Mouse (Mus musculus) myocyte (in vitro differentiated cells): ENCODE measurements around the gene Apol7a.

Source experiments
- CEBPB ChIP-seq: IDR thresholded peaks from 2 replicates; pipeline ENCODE4 v1.6.1; 2011; ENCODE audit warnings: mild to moderate bottlenecking, moderate library complexity; ENCODE audit not compliant: poor library complexity, insufficient read depth, severe bottlenecking
- E2F4 ChIP-seq: IDR thresholded peaks from one replicate; pipeline ENCODE4 v1.6.1; 2011; ENCODE audit warnings: mild to moderate bottlenecking, control low read depth, moderate library complexity; ENCODE audit not compliant: insufficient read depth
- MAX ChIP-seq: IDR thresholded peaks from one replicate; pipeline ENCODE4 v1.6.1; 2011; ENCODE audit warnings: low read depth, mild to moderate bottlenecking, control low read depth
- MYOD1 ChIP-seq, 3 experiments: IDR thresholded peaks; one replicate each; pipeline ENCODE4 v1.6.1; 2011; ENCODE audit warnings: control low read depth in 2 of 3, low read depth in 2 of 3, mild to moderate bottlenecking in 2 of 3, moderate library complexity in 1 of 3; ENCODE audit not compliant: insufficient read length in 2 of 3, control insufficient read depth in 1 of 3
- MYOG ChIP-seq, 3 experiments: IDR thresholded peaks; one replicate each; pipeline ENCODE4 v1.6.1; 2011; ENCODE audit warnings: control low read depth in 2 of 3, low read depth in 2 of 3, mild to moderate bottlenecking in 2 of 3; ENCODE audit not compliant: insufficient read length in 2 of 3, control insufficient read depth in 1 of 3, insufficient read depth in 1 of 3
- POLR2A ChIP-seq: IDR thresholded peaks from one replicate; pipeline ENCODE4 v1.6.1; 2011; ENCODE audit warnings: low read depth, mild to moderate bottlenecking, control low read depth, moderate library complexity; ENCODE audit not compliant: insufficient read length
- POLR2AphosphoS2 ChIP-seq: IDR thresholded peaks from one replicate; pipeline ENCODE4 v1.6.1; 2011; ENCODE audit warnings: low read depth, control low read depth; ENCODE audit not compliant: insufficient read length
- REST ChIP-seq: IDR thresholded peaks from one replicate; pipeline ENCODE4 v1.6.1; 2011; ENCODE audit warnings: mild to moderate bottlenecking, control low read depth, moderate library complexity; ENCODE audit not compliant: insufficient read depth, insufficient read length
- SRF ChIP-seq: IDR thresholded peaks from one replicate; pipeline ENCODE4 v1.6.1; 2011; ENCODE audit warnings: low read depth; ENCODE audit not compliant: control insufficient read depth, insufficient read length
- TCF12 ChIP-seq: IDR thresholded peaks from one replicate; pipeline ENCODE4 v1.6.1; 2011; ENCODE audit warnings: mild to moderate bottlenecking, control low read depth; ENCODE audit not compliant: poor library complexity, insufficient read depth, severe bottlenecking
- TCF3 ChIP-seq: IDR thresholded peaks from one replicate; pipeline ENCODE4 v1.6.1; 2011; ENCODE audit warnings: low read depth, control low read depth; ENCODE audit not compliant: insufficient read length
- USF1 ChIP-seq: IDR thresholded peaks from one replicate; pipeline ENCODE4 v1.6.1; 2011; ENCODE audit warnings: low read depth, mild to moderate bottlenecking, control low read depth, moderate library complexity

- TF ChIP-seq POLR2A (no peak), USF1 (no peak), E2F4 (no peak), TCF12 (no peak), MAX (no peak), POLR2AphosphoS2 (no peak), MYOD1 (IDR thresholded peaks at IDR 0.05; ENCODE audit: control insufficient read depth in 1 of 3, insufficient read length in 2 of 3, low read depth in 2 of 3) (no peak), SRF (no peak), REST (no peak), CEBPB (no peak), TCF3 (no peak), MYOG (IDR thresholded peaks at IDR 0.05; ENCODE audit: control insufficient read depth in 1 of 3, insufficient read depth in 1 of 3, insufficient read length in 2 of 3, low read depth in 2 of 3) (no peak)
These were observed 22.0 kb downstream of the Apol7a start for GRCm38 (mm10) chr15:77376920-77377319.
